Mouse (Mus musculus) urinary bladder, adult 2 months (tissue): ENCODE results near the gene Katnal1. TPM values are rescaled to one million over a fixed set of nuclear protein-coding genes. Genes with fewer than 3 reads are reported as not detected.
A peak's percentile ranks its signal among the peaks of the same experiment; 100 is the strongest.

Experiments used
- DNase-seq: peaks from one replicate; pipeline ENCODE4 v3.0.0; 2022; ENCODE audit warnings: low spot score
- polyA plus RNA-seq: library from polyadenylated mRNA; depleted of rRNA; stranded (reverse); fragments of >200 nt; gene quantifications from 2 replicates; pipeline ENCODE4 v1.2.3, GENCODE M21; 2012

Katnal1 gene
- polyA plus RNA-seq, 1 experiment: 6.3 TPM

- no peak for DNase-seq
Measured at GRCm38 (mm10) chr5:148883671-148884070, 45.4 kb downstream of the Katnal1 start.

GRCm38 (mm10) chr5:148879218-148879617 is 49.9 kb downstream of the Katnal1 start:
- DNase-seq: no peak

- no peak for DNase-seq
Measured at GRCm38 (mm10) chr5:148873116-148873515, 56.0 kb downstream of the Katnal1 start.

GRCm38 (mm10) chr5:148869583-148869982 is 59.5 kb downstream of the Katnal1 start:
- DNase-seq: no peak

- DNase-seq: no peak
Measured at GRCm38 (mm10) chr5:148867766-148868165, 61.4 kb downstream of the Katnal1 start.

- no peak for DNase-seq
Measured at GRCm38 (mm10) chr5:148867171-148867570, 61.9 kb downstream of the Katnal1 start.

- no peak for DNase-seq
Measured at GRCm38 (mm10) chr5:148866571-148866970, 62.5 kb downstream of the Katnal1 start.

GRCm38 (mm10) chr5:148863409-148863808 is 65.7 kb downstream of the Katnal1 start:
- no peak for DNase-seq

- DNase-seq: no peak
Measured at GRCm38 (mm10) chr5:148862853-148863252, 66.3 kb downstream of the Katnal1 start.

GRCm38 (mm10) chr5:148862136-148862535 is 67.0 kb downstream of the Katnal1 start:
- no peak for DNase-seq

- DNase-seq: no peak
Measured at GRCm38 (mm10) chr5:148857522-148857921, 71.6 kb downstream of the Katnal1 start.

- no peak for DNase-seq
Measured at GRCm38 (mm10) chr5:148855047-148855446, 74.1 kb downstream of the Katnal1 start.

- no peak for DNase-seq
Measured at GRCm38 (mm10) chr5:148854166-148854565, 75.0 kb downstream of the Katnal1 start.

- no peak for DNase-seq
Measured at GRCm38 (mm10) chr5:148849516-148849915, 79.6 kb downstream of the Katnal1 start.

- DNase-seq: no peak
Measured at GRCm38 (mm10) chr5:148847032-148847431, 82.1 kb downstream of the Katnal1 start.

- DNase-seq: no peak
Measured at GRCm38 (mm10) chr5:148837069-148837468, 92.1 kb downstream of the Katnal1 start.

- DNase-seq: peak; percentile 49
Measured at GRCm38 (mm10) chr5:148831596-148832257, 97.4 kb downstream of the Katnal1 start.

- DNase-seq: no peak
Measured at GRCm38 (mm10) chr5:148831141-148831547, 98.0 kb downstream of the Katnal1 start.

- no peak for DNase-seq
Measured at GRCm38 (mm10) chr5:148825732-148826131, 103.4 kb downstream of the Katnal1 start.

- no peak for DNase-seq
Measured at GRCm38 (mm10) chr5:148822772-148823171, 106.3 kb downstream of the Katnal1 start.
